Mouse (Mus musculus) frontal cortex, postnatal 14 days (tissue): ENCODE measurements at regions not wholly inside any gene's neighbourhood (a gene's known extent, or its start where the extent isn't known, plus 50 kb on each side); places are given as distances from the start of the nearest gene placed in this dataset.
"Not testable (repeated sequence)": the region's sequence is repeated elsewhere in the genome, so short reads cannot be mapped to it uniquely, and the experiment has no call there.

Experiments used
- DNase-seq, 2 experiments: peaks; one replicate each; pipeline ENCODE4 v3.0.0; 2022; ENCODE audit warnings: low spot score in 2 of 2

GRCm38 (mm10) chr10:117499177-117499863 is 119.5 kb upstream of the Cpsf6 start:
- DNase-seq: no peak

- no peak for DNase-seq
Observed at GRCm38 (mm10) chr10:117498497-117498896, 118.7 kb upstream of the Cpsf6 start.

DNA sequence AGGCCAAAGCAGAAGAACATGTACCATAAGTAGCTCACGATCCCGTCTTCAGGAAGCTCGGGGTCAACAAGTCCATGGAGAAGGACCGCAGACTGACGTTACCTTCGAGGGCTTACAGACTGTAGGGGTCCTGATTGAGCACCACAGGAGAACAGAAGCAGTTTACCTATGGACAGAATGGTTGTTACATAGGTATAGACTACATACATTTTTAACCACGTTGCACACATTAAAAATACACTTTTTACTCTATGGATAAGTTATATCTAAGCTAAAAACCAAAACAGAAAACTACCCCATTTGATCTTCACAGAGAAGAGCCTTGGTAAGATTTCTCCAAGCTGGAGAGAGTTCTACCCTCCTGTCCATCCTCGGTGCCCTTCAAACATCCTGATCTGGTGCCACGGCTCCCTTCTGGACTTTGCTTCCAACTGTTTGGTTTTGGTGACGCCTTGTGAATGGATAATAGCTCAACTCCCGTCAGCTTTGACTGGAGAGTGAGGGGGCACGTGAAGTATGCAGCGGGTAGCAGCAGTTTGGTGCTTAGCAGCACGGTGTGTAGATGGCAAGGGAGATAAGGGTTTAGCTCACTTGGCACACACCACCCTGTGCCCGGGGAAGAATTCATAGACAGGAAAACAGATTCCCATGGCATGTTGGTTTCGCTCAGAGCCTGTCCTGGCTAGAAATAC is 117.9 kb upstream of the Cpsf6 start:
- no peak for DNase-seq

GRCm38 (mm10) chr10:117497082-117497481 is 117.3 kb upstream of the Cpsf6 start:
- not testable (repeated sequence) for DNase-seq

- no peak for DNase-seq
Observed at GRCm38 (mm10) chr10:117496064-117497011, 116.5 kb upstream of the Cpsf6 start.

- DNase-seq: no peak
Observed at GRCm38 (mm10) chr10:117494171-117494701, 114.4 kb upstream of the Cpsf6 start.

GRCm38 (mm10) chr10:117493824-117494121 is 114.0 kb upstream of the Cpsf6 start:
- no peak for DNase-seq

- no peak for DNase-seq
Observed at GRCm38 (mm10) chr10:117493091-117493823, 113.4 kb upstream of the Cpsf6 start.

- no peak for DNase-seq
Observed at GRCm38 (mm10) chr10:117492391-117492990, 112.7 kb upstream of the Cpsf6 start.

- no peak for DNase-seq
Observed at GRCm38 (mm10) chr10:117491711-117492110, 111.9 kb upstream of the Cpsf6 start.

GRCm38 (mm10) chr10:117490851-117491595 is 111.2 kb upstream of the Cpsf6 start:
- DNase-seq: no peak

- no peak for DNase-seq
Observed at GRCm38 (mm10) chr10:117483091-117483600, 103.3 kb upstream of the Cpsf6 start.

DNA sequence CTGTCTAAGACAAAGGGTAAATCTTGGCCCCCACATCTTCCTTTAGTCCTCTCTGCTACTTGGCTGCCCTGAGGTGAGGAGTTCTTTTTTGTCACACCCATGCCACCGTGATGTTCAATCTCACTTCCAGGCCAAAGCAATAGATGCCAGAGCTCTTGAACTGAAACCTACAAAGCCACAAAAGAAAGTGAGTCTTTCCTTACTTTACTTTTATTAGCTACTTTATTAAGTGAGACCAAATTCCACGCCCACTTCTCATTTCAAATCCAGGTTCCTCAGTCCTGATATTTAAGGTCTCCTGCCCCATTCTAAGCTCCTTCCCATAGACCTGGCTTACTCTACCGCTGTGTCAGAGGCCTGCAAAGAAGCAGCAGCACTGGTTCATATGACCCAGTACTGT is 102.5 kb upstream of the Cpsf6 start:
- no peak for DNase-seq

- no peak for DNase-seq
Observed at GRCm38 (mm10) chr10:117481341-117481990, 101.7 kb upstream of the Cpsf6 start.

DNA sequence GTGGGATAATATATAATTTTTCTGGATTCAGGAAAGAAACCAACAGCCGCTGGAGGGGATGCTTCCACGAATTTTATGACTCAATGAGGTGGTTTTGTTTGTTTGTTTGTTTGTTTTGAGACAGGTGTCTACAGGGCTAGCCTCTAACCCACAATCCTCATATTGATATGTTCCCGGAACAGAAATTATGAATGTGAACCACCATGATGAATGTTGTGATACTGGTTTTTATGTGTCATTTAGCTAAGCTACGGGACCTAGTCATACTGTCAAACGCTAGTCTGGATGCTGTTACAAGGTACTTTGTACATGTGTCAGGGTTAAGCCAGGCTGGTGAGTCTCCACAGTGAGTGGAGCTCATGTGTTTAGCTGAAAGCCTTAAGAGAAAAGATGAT is 100.6 kb upstream of the Cpsf6 start:
- no peak for DNase-seq

- DNase-seq: no peak
Observed at GRCm38 (mm10) chr10:117479721-117480455, 100.1 kb upstream of the Cpsf6 start.

DNA sequence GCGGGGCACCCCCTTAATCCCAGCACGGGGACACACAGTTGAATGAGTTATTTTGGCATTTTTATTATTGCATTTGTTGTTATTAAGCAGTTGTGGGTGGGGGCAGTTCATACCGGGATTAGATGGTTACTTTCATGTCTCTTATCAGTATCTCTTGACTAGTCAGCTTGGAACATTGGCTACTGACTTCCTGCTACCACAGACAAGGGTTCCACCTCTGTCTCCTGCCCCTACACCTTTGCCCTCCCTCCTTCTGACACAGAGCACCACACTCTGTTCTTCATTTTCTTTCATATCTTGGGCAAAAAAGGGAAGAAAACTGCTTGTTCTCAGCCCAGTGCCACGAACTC is 99.1 kb upstream of the Cpsf6 start:
- no peak for DNase-seq

DNA sequence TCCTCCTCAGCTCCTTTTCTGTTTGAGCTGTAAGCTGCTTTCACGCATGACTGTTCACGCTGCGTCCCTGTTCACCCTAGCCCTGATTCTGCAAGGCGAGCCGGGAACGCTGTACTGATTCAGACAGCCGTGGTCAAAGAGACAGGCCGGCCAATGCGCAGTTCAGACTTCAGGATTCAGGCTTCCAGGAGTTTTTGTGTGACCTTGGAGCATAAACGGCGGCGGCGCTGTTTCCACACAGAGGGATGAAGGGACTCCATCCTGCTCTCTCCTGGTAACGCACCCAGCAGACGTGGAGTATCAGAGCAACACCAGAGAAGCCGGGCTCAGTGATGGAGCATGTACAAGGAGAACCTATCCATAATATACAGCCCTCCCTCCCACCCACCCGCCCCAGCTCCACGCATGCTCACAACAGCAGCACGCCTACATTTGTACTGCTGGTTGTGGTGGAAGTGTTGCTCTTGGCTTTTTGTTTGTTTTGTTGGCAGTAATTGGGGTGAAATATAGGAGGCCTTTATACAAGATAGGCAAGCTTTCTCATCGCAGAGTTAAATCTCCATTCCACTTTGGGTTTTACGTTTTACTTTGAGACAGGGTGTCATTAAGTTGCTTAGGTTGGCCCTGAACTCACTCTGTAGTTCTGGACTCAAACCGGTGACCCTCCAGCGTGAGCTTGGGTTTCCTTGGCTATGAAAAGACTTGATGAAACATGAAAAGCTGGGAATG is 98.6 kb upstream of the Cpsf6 start:
- peak in 1 of 2 experiments; percentile 26 for DNase-seq
